Mouse (Mus musculus) cerebellum, adult 9-11 months (tissue): ENCODE measurements at regions not wholly inside any gene's neighbourhood (a gene's known extent, or its start where the extent isn't known, plus 50 kb on each side); places are given as distances from the start of the nearest gene placed in this dataset.
A peak's percentile ranks its signal among the peaks of the same experiment; 100 is the strongest.

ENCODE experiments used
- DNase-seq: peaks from one replicate; pipeline ENCODE4 v3.0.0; 2022

DNA sequence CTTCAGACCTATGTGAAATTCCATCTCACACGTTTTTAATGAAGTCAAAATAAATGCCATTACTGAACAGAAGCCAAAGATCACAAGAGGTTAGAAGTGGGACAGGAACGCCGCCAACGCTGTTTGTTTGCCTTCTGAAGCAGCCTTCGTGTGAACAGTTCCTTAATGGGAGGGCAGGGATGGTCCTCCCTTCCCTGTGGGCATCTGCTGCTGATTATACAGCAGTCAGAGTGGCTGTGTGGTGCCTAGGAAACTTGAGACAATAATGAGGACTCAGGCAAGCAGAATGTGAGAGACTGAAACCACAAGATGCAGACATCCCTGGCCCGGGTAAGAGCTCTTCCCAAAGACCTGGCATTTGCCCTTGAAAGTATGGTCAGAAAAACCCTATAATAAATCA lies 164.3 kb downstream of the Cxcl12 start:
- no peak for DNase-seq

DNA sequence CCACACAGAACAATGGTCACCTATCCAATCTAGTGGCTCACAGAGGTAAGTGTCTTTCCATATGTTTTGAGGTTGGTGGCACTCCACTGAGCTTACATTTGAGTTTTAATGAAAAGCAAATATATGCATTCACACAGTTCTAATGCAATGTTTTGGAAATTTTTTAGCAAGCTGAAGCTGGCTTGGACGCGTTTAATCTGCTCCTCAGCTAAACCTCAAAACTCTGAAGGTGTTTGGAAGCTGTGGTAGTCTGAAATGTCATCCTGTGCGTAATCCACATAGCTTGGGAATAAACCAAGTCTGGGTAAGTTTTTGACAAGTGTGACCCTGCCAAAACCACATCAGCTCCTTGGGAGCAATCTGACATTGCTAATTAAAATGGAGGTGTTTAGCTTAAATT lies 173.8 kb downstream of the Cxcl12 start:
- DNase-seq, result no peak

DNA sequence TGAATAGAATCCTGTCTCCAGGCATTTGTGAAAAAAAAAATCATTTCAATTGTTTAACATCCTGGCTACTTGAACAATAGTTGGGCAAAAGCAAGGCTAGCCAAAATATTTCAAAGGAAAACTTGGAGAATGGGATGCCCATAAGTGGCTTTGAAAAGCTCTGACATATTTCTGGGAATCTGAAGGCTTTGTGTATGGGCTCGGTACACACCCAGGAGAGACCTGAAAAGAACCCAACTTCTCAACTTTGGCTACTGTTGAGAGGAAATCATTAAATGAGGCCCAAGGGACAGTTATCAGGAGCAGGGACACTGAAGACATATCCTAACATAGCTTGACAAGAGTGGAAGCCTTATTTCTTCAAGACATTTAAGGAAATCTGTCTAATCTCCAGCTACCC lies 179.0 kb downstream of the Cxcl12 start:
- DNase-seq, result no peak

DNA sequence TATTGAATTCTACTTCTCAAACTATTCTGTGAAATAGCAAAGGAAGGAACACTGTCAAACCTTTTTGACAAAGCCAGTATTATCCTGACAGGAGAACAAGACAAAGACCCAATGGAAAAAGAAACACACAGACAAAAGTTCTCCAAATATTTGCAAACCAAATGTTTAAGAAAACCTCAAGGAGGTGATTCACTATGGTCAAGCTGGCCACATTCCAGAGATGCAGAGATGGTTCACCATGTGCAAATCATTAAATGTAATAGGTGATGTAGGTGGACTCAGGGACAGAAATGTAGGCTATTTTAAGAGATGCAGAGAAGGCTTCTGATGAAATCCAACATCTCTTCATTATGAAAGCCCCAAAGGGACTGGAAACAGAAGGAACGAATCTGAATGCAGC lies 183.5 kb downstream of the Cxcl12 start:
- DNase-seq, result no peak

DNA sequence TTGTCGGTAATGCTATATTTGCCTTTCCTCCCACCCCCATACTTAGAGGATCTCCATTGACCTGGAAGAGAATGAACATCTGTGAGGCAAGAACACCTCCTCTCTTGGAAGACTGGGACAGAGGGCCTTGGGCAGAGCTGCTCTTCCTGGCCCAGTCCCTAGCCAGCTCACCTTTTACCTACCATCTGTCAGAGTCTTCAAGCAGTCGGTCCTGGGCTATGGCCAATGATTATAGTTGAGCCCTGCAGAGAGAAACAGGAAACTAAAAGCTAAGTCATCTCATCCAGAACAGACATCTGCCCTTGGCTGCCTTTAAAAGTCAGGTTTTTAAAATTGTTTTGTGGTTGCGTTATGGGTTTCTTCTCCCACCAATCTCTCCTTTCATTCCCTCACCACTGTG lies 184.8 kb downstream of the Cxcl12 start:
- peak; percentile 9 for DNase-seq

DNA sequence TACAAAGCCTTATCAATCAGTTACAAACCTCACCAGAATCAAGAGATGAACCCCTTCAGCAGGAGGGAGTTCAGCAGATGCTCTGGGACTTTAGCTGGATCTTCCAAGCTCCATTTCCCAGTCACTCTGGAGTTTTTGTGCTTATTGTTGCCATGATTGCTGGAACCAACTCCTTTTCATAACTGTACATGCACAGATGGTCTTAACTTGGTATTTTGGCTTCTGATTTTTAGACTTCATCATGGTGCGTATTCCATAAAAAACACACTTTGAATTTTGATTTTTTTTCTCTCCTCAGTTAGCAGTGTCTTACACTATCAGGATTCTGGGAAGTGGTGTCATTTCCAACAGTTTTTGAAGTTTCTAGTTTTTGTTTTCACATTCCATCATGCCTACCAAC lies 187.8 kb downstream of the Cxcl12 start:
- DNase-seq, result no peak

DNA sequence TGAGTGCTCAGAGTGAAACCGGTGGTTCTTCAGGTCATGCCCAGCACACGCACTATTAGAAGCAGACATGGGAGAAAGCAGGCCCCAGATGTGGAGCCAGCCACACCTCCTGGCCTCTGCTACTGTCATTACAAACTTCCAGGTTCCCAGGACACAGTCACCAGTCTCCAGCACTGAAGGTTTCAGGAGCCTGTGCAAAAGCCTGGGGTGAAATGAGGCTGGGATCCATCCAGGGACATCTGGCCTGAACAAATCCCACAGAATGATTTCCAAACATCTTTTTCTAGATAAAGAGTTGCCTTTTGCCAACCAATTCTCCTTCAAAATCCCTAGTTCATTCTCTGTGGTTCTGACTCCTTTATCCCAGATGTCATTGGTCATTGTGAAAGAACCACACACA lies 191.1 kb downstream of the Cxcl12 start:
- DNase-seq, result no peak

DNA sequence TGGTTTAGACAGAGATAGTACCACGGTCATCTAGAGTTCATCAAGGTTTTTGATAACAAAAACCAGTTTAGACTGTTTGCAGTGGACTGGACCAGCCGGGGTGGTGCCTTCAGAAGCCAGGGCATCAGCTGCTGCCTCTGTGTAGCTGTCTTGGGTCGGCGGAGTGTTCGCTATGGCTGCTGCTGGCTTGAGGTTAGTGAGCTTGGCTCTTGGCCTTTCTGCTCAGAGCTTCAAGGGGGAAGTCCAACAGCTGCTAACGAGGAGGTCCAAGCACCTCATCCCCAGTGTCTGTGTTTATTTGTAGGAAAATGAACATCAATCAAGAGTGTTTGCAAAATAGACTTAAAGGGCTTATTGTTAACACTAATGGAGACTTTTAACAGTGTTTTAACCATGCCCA lies 198.2 kb downstream of the Cxcl12 start:
- no peak for DNase-seq

DNA sequence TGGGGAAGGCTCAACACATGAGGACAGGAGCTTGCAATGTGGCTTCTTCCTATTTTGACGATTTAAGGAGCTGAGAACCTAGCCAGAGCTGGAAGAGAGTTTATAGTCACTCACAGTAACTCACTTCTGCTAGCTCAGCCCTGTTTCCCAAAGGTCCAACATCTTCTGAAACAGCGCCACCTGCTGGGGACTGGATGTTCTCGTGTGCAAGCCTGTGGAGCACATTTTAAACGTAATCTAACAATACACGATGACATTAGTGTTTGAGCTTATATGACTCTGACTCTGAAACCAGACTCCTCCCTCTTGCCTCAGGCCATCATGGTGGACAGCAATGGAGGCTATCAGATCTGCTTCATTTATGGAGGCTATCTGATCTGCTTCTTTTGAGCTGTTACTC lies 207.7 kb downstream of the Cxcl12 start:
- DNase-seq, result no peak

DNA sequence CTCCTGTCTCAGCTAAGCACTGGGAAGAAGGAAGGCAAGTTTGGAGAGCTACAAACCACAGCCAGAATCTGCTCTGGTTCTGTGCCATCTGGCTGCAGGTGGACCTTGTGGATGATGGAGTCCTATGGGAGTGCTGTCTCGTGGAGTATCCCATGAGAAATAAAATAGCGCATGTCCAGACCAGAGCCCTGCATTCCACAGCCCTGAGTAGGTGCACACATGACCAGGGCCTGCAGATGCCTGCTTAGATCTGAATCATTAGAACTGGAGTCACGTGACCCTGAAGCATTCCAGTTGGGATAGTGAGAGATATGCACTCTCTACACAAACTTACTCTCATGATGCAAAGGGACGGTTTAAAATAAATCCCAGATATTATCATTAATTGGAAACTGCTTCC lies 211.6 kb downstream of the Cxcl12 start:
- no peak for DNase-seq

DNA sequence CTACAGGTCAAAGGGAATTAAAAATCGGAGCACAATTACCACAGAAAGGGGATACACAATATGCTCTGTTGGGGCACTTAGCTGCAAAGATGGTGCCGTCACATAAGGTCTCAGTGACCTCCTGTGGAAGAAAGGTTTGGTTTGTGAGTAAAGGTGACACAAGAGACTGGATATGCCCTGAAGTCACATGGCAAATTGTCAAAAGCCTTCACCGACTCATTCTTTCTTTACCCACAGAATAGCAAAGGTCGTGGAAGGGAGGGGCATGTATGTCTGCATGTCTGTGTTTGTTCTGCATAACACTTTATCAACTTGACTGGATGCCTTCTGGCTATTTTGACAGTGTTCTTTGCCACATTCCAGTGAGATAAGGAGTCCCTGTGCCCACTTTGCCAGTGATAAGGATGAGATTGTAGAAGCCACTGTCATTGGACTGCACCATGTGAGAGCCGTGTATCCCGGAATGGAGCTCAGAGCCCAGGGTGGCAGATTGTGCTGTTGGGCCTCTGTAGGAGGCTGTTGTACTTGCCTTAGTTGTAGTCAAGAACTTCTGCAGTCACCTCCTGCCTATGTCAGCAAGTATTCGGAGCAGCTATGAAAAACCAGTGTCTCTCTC lies 222.0 kb downstream of the Cxcl12 start:
- DNase-seq, result no peak

DNA sequence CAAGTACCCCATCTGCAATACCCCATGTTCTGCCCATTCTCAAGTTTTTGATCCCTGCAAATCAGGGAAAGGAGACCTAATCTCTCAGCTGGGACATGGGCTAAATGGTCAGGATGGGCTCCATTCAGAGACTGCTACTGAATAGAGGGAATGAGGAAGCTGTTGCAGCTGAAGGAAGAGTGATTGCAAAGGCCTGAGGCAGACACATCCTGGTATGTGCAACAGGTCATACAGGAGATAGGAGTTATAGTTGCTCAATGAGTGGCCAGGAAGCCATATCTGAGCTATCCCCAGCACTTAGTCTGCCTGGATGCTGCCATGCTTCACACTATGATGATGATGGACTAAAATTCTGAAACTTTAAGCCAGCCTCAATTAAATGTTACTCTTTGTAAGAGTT lies 225.1 kb downstream of the Cxcl12 start:
- no peak for DNase-seq

DNA sequence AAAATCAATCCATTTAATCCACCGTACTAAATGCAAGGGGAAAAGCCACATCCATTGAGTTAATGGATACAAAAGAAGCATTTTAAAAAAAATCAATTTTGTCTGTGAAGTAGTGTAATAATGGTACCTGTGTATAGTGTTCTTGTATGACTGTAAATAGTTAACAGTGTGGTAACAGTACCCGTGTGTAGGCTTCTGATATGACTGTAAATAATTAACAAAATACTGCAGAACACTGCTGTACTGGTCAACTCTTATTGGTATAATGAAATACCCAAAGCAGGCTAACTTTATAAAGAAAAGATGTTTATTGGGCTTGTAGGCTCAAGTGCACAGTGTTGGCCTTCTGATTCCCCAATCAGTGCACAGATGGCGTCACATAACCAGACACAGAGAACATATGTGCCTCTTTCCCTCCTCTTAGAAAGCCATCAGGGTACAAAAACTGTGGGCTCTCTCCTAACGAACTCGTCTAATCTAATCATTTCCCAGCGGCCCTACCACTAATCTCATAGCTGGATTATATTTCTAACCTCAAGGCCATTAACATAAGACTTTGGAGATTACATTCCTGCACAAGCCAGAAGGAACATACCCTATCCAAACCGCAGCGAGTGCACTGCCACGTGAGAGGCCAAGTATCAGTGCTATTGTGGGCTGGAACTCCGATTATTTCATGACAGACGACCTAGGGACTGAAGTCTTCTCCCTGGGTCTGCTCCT lies 237.4 kb downstream of the Cxcl12 start:
- DNase-seq, result no peak

DNA sequence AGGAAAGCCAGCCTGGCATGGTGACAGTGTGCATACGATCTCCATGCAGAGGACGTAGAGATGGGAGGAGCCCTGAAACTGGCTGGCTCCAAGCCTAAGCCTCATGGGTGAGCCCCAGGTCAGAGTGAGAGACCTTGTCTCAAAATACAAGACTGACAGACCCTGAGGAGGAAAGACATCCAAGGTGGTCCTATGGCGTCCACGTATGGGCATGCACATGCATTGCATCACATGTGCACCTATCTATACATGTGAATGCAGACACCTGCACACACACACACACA lies 237.9 kb downstream of the Cxcl12 start:
- no peak for DNase-seq

DNA sequence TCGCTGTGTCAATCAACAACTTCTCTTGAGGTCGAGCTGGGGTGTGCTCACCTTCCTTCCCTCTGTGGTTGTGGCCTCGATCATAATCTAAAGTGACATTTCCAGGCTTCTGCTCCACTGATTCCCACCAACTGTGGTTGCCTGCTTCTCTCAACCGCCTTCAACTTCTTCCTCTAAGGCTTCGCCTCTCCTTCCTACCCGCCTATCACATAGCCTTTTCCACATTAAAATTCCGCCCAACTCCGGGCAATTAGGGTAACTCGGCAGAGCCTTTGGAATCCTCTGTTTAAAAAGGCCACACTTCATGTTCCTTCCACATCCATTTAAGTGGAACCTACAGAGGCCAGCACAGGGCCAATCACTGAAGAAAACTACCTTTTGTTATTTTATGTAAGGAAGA lies 238.4 kb downstream of the Cxcl12 start:
- no peak for DNase-seq

DNA sequence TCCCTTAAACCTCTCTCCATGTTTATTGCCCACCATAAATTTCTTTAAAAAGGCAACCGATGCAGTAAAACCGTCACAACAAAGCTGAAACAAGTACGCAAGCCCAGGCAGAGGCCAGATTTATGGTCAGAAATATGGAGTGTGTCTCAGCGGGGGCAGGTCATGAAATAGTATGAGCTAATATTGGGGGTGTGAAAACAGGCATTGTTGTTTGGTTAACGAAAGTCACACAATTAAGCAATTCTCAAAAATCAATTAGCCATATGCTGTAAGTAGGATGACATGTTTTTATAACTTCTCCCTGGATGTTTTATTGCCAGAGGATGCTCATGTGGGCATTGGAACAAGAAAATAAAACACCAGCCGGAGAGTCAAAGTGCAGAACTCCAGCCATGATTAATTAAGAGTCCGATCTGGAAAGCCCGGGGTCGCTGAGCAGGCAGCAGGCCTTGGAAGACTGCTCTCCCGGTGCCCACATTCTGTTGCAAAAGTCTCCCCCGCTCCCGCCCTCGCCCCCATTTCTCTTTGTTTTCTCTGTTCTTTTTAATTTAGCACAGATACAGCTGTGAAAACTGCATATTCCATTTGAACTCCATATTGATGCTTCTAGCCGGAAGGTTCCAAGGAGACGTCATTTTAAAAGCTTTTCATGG lies 239.0 kb downstream of the Cxcl12 start:
- no peak for DNase-seq

DNA sequence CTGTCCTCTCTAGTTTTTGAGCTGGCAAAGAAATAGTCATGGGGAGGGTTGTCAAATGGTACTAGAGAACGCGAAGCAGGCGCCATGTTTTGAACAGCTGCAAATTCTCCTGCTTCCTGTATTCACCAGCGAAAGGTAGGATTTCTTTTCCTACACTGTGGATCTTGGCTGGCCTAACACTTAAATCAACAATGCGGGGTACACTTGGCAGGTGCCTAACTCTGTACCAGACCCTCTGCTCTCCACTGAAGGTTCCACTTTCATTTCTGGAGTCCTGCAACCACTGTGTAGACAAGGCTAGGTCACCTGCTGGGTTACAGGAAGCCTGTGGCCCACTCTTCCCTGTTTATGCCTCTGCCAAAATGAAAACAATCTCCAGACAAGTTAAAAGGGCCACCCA lies 239.6 kb downstream of the Cxcl12 start:
- DNase-seq, result no peak

DNA sequence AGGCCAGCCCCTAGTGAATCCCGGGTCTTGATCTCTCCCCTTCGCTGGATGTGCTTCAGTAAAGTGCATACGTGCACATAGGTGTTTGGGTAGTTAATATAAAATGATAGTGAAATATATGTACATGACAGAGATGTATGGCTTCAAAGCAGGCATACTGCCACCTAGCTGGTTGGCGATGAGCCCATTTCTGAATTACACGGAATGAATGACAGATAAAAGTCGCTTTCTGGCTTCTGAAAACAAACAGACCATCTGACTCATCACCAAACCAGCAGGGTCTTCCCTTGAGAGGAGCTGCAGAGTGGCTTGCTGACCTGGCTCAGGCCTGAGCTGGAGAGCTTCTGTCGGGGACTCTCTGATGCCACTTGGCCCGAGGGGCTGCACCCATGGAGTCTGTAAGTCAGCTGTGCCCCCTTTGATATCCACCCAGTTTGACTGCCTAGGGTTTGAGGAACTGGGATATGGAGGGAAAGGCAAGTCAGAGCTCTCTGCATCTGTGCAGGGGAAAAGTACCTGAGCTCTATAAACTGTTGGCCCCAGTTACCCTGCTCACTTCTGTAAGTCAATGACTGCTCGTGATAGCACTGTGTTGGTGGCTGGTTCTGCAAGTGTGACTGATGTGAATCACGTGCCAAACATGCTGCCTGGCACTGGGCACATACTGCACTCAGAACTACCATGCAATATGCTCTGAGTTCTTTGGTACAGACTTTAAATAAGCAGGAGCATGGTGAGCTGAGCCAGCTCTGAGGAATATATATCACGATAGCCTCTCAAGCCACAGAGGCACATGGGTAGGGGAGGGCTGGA lies 240.8 kb downstream of the Cxcl12 start:
- no peak for DNase-seq

DNA sequence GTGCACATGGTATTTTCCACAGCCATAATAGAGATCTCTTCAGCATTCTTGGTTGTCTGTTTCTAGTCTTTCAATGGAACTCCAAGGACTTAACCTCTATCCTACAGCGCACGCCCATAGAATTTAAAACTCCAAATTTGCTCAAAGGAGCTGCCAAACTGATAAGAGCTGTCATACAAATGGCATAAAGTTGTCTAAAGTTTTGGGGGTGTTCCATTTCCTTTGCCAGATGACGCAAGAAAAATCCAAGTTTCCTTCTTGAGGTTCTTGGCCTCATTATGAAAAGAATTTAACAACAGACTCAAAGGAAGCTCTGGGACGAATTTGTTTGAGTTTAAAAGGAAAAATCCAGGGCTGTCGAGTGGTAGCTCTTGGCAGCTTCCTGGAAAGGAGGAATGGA lies 246.6 kb downstream of the Cxcl12 start:
- DNase-seq, result no peak

DNA sequence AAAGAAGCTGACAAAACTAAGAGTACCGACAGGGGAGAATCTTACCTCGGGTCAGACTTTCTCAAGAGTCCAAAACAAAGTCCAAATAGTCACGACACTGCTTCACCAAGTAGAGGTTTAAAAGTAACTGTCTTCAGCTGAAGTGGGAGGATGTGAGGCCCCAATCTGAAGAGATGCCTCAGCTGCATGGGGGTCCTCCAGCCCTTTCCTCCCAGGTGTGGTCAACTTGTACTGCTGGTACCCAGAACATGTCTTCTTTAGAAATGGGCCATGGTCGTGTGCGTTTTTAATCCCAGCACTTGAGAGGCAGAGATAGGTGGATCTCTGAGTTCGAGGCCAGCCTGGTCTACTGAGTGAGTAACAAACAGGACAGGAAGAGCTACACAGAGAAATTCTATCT lies 247.6 kb downstream of the Cxcl12 start:
- no peak for DNase-seq

DNA sequence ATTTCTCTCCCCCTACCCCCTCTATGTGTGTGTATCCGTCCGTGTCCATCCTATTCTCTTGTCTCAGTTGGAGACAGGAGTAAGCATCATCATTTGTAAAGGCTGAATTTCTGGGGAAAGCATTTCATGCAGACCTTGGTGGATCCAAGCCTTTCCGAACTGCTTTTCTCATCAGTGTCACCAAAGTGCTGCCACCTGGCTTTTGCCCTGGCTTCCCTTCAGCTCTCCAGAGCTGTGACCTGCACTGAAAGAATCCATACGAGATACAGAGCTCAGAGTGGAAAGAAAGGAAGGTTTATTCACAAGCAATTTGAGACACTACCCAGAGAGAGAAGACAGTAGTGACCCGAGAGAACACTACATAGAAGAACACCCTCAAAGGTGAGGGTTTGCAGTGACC lies 248.1 kb downstream of the Cxcl12 start:
- DNase-seq, result no peak

DNA sequence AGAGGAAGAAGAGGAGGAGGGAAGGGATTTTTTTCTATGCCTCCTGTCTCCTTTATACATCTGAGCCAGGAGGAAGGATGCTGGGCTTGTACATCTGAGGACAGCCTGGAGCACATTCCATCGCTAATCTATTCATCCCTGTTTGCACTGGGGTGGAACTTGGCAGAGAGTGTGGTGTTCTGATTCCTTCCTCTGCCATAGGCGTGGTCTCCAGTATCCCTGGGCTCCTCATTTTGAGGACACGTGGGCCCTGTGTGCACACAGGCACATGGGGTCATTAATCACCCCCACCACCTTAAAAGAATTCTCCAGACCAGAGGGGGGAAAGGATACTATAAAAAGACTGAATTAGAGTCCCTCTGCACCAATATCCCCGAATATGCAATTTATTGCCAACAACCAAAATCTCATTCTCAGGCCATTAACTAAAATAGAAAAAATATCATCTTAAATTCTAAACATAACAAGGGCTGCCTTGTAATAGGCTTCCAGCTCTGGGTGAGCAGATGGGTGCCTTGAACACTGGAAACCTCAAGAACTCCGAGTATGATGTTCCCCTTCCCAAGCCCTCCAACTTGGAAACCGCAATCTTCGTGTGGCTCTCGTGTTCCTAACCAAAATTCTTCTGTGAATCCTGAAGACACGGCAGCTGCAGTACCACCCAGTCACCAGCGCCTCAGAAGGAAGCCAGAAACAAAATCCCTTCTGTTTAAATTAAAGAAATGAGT lies 254.7 kb downstream of the Cxcl12 start:
- no peak for DNase-seq

DNA sequence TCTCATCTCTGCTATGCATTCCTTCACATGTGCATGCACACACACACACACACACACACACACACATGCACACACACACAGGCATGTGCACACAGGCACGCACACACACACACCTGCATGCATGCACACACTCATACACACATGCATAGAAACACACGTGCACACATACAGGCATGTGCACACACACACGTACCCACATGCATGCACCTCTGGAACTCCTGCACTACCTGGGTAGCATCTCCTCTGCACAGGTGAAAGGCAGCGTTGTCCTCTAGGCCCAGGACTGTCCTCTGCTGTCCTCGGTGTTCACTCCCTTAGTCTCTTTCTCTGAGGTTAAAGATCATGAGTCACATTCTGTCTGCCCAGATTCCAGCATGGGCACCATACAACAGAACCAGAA lies 258.0 kb downstream of the Cxcl12 start:
- DNase-seq, result no peak
